Mouse (Mus musculus): ENCODE data around the gene Krtap17-1.

GRCm38 (mm10) chr11:99989881-99990405, 3.9 kb downstream of the Krtap17-1 start:
- no peak for TF ChIP-seq SRF (IDR thresholded peaks at IDR 0.05; ENCODE audit: control insufficient read depth, insufficient read length, low read depth)
- TF ChIP-seq POLR2A (IDR thresholded peaks at IDR 0.05; ENCODE audit: insufficient read length, low read depth), result no peak
- TF ChIP-seq E2F4 (IDR thresholded peaks at IDR 0.05; ENCODE audit: insufficient read depth), result no peak
- TF ChIP-seq MYOD1 (IDR thresholded peaks at IDR 0.05; ENCODE audit: control insufficient read depth in 1 of 3, insufficient read length in 2 of 3, low read depth in 2 of 3), result no peak
- TF ChIP-seq TCF12 (IDR thresholded peaks at IDR 0.05; ENCODE audit: insufficient read depth, poor library complexity, severe bottlenecking), result no peak
- TF ChIP-seq MYOG (IDR thresholded peaks at IDR 0.05; ENCODE audit: control insufficient read depth in 1 of 3, insufficient read depth in 1 of 3, insufficient read length in 2 of 3, low read depth in 2 of 3), result no peak
